Mouse (Mus musculus) hindbrain, embryonic 11.5 days (tissue): ENCODE results near the gene Cd40. TPM values are rescaled to one million over a fixed set of nuclear protein-coding genes. Genes with fewer than 3 reads are reported as not detected.

ENCODE experiments used
- ATAC-seq: fragments of 200-750 bp; cut with Nextera tagmentation; 2 replicates; pipeline ENCODE4 v1.8.0; 2017; ENCODE audit warnings: mild to moderate bottlenecking, moderate TSS enrichment, moderate library complexity; ENCODE audit not compliant: low FRiP score
- DNase-seq: peaks from one replicate; pipeline ENCODE4 v3.0.0-alpha.2; 2015; ENCODE audit warnings: low spot score
- H3K27ac ChIP-seq: fragments of 300-500 bp; sonication (generic); 2 replicates; pipeline ENCODE4 v1.5.1; 2014; ENCODE audit warnings: mild to moderate bottlenecking, low read depth, low read length
- H3K27me3 ChIP-seq: fragments of 300-500 bp; sonication (generic); 2 replicates; pipeline ENCODE4 v1.6.1; 2014; ENCODE audit warnings: mild to moderate bottlenecking, low read length, moderate library complexity, mixed read lengths; ENCODE audit not compliant: control insufficient read depth, insufficient read depth
- H3K36me3 ChIP-seq: fragments of 300-500 bp; sonication (generic); 2 replicates; pipeline ENCODE4 v1.6.1; 2014; ENCODE audit warnings: mild to moderate bottlenecking, low read length, moderate library complexity, mixed read lengths; ENCODE audit not compliant: control insufficient read depth, insufficient read depth
- H3K4me1 ChIP-seq: fragments of 300-500 bp; sonication (generic); replicated peaks from 2 replicates; pipeline ENCODE4 v1.6.1; 2014; ENCODE audit warnings: low read length, mixed read lengths; ENCODE audit not compliant: control insufficient read depth, insufficient read depth
- H3K4me2 ChIP-seq: fragments of 300-500 bp; sonication (generic); replicated peaks from 2 replicates; pipeline ENCODE4 v1.6.1; 2014; ENCODE audit warnings: mild to moderate bottlenecking, low read depth, low read length
- H3K4me3 ChIP-seq: fragments of 300-500 bp; sonication (generic); 2 replicates; pipeline ENCODE4 v1.5.1; 2014; ENCODE audit warnings: low read depth, low read length
- H3K9ac ChIP-seq: fragments of 300-500 bp; sonication (generic); 2 replicates; pipeline ENCODE4 v1.6.1; 2014; ENCODE audit warnings: low read depth, low read length
- H3K9me3 ChIP-seq: fragments of 300-500 bp; sonication (generic); 2 replicates; pipeline ENCODE4 v1.6.1; 2016; ENCODE audit warnings: low read length; ENCODE audit not compliant: control insufficient read depth
- WGBS: fragments of 180-500 bp; shearing (Covaris S2); extraction: QIAGEN DNeasy Blood & Tissue Kit; methylation state at CpG from one replicate; pipeline ENCODE4 v1.1.7; 2014; 5-methylcytosine and 5-hydroxymethylcytosine counted together
- polyA plus RNA-seq: library from polyadenylated mRNA; unstranded; fragments of >200 nt; fragmentation: Nextera tagmentation; extraction: Ambion mirVana; gene quantifications from 2 replicates; pipeline ENCODE4 v1.2.1, GENCODE M21; 2014

Gene Cd40
- polyA plus RNA-seq, 1 experiment from 2014 or later = 4.9 TPM

DNA sequence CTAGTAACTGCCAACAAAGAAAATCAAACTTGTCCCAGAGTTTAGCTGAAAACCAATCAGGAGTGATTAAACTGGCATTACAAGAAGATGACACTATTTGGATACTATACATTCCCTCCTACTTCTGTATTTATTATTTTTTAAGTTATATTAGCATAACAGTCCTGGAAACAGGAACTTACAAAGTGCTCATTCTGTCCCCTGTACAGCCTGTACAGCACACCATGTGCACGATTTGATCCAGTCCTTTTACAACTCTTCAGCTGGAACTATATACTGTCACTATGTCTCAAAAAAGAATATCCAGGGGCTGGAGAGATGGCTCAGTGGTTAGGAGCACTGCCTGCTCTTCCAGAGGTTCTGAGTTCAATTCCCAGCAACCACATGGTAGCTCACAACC lies 28.3 kb upstream of the Cd40 start:
- DNase-seq (no peak), ATAC-seq (no peak)
- no peak overlapping the region for H3K4me3 ChIP-seq
- H3K9ac ChIP-seq = no peak overlapping the region
- H3K27me3 ChIP-seq = no peaks in the 10 kb centered on the region
- no peaks in the 10 kb centered on the region for H3K36me3 ChIP-seq
- no peaks in the 10 kb centered on the region for H3K9me3 ChIP-seq
- H3K27ac ChIP-seq = no peak overlapping the region
- no peaks in the 10 kb centered on the region; the same call in 1 of the 2 replicates for H3K4me1 ChIP-seq
- H3K4me2 ChIP-seq = no peak overlapping the region
- 76% methylated on average over 1 of the region's 1 CpGs for WGBS

DNA sequence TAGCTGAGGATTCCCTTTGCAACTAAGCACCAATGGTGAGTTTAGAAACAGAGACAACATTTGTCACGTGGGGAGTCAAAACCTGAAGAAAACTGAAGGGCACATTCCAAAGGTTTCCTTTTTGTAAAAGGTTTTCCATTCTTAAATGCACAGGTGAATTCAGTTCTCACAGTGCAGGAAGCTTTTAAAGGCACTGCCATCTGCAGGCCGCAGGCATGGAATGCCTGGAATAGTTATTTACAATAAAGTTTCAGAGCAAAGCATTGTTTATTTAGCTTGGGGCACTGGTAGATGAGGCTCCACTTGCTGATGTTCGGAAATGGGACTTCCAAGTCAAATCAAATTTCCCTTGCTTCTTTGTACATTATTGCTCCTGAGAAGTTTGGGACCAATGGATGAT lies 22.9 kb upstream of the Cd40 start:
- 61% methylated on average over 3 of the region's 3 CpGs for WGBS
- Histone ChIP-seq H3K9me3 (no peaks in the 10 kb centered on the region), H3K36me3 (no peaks in the 10 kb centered on the region), H3K27me3 (no peaks in the 10 kb centered on the region), H3K9ac (no peak overlapping the region), H3K4me1 (peaks cover 12% of the 10 kb centered on the region; the same call in 1 of the 2 replicates), H3K4me3 (0 out of 2 replicates have a peak overlapping the region, but pooled peaks have one; percentile 8), H3K4me2 (peak overlapping the region; percentile 80), H3K27ac (no peak overlapping the region)
- no peak for DNase-seq
- ATAC-seq = no peak

DNA sequence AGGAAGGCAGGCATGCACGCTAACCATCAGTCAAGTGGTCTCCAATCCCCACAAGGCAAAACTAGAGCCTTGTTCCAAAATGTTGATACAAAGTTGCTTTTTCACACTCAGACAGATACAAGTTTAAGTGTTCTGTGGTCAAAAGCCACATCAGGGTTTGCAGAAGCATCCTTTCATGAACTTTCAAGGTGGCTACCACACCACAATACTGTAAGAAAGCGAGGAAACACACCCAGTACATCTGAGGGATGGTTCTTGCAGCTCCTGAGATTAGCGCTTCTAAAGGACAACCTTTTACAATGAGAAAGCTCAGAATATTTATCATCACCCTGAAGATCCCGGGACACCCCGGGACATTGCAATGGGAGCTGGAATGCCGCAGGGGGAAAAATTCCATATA lies 22.1 kb upstream of the Cd40 start:
- WGBS = 50% methylated on average over 6 of the region's 6 CpGs
- Histone ChIP-seq H3K4me3 (peak overlapping the region; percentile 98), H3K4me2 (peak overlapping the region; percentile 80), H3K4me1 (peaks cover 12% of the 10 kb centered on the region; the same call in 1 of the 2 replicates), H3K9me3 (no peaks in the 10 kb centered on the region), H3K27me3 (no peaks in the 10 kb centered on the region), H3K27ac (no peak overlapping the region), H3K9ac (peak overlapping the region; percentile 99), H3K36me3 (no peaks in the 10 kb centered on the region)
- no peak for DNase-seq
- no peak for ATAC-seq

DNA sequence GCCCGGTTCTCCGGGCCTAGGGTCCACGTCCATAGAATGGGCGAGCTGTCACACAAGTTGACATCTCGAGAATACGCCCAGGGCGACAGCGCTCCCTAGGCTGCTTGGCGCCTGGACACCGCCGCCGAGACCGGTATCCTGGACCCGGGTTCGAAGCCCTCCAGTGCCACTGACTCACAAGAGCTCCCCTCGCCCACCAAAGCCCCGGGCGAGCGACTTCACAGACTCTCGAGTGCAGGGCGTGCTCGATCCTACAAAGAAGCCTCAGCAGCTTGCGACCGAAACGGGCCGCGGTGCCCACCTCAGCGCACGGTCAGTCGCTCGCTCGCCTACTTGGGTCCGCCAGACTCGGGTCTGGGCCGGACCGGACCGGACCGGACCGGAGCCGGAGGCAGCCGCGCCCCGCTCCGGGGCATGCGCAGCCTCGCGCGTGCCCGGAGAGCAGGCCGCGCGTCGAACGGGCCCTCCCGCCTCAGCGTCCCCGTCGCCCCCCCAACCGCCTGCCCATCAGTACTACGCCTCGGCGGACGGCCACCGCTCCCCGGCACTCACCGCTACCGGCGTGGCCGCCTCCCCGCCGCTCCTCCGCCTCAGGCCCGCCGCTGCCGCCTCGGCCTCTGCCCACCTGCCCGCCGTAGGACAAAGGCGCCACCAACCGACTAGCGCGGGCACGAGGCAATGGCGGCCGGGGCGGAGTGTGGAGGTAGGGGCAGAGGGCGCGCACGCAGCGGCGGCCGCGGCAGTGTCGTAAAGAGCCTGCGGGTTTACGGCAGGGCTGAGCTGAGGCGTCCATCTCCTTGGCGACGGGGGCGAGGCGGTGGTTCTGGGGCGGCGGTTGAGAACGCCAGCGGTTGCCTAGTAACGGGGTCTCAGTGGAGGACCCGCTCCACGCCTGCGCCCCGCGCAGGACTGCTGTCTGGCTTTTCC lies 21.0 kb upstream of the Cd40 start, which contains the start of gene Ncoa5:
Ncoa5 (minus strand) TSS at position 737 of the 927 bp plus-strand sequence.
- ATAC-seq = peak; percentile 96
- no peaks in the 10 kb centered on the region for H3K9me3 ChIP-seq
- peak within 1 kb of the TSS; percentile 80 for H3K4me2 ChIP-seq
- WGBS = under 1% methylated on average over 110 of the region's 111 CpGs
- H3K4me1 ChIP-seq = peaks cover 12% of the 10 kb centered on the region; the same call in 1 of the 2 replicates
- no peaks in the 10 kb centered on the region for H3K36me3 ChIP-seq
- H3K27me3 ChIP-seq = no peaks in the 10 kb centered on the region
- peak; percentile 99 for DNase-seq
- peak within 1 kb of the TSS; percentile 98 for H3K4me3 ChIP-seq
- peak within 1 kb of the TSS; percentile 99 for H3K9ac ChIP-seq
- H3K27ac ChIP-seq = peak within 1 kb of the TSS; percentile 88

DNA sequence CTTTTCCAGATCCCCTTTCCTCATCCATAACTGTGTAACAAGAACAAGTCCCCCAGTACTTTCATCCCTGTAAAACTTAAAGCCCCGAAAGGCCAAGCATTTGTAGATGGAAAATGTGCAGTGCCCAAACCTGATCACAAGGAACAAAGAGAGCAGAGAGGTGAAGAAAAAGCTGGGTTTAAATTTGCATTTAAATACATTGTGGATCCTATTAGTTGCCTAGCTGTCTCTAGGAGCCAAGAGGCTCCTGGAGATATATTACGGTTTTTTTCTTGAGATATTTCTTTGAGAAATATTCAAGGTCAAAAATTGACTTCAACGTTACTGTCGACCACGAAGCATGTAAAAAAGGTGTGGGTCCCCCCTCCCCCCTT lies 20.4 kb upstream of the Cd40 start:
- peaks cover 12% of the 10 kb centered on the region; the same call in 1 of the 2 replicates for H3K4me1 ChIP-seq
- H3K27me3 ChIP-seq = no peaks in the 10 kb centered on the region
- no peaks in the 10 kb centered on the region for H3K9me3 ChIP-seq
- 23% methylated on average over 5 of the region's 5 CpGs for WGBS
- peak overlapping the region; percentile 32; the same call in 1 of the 2 replicates for H3K4me2 ChIP-seq
- peak overlapping the region; percentile 98; the same call in 1 of the 2 replicates for H3K4me3 ChIP-seq
- H3K9ac ChIP-seq = no peak overlapping the region; the same call in 1 of the 2 replicates
- H3K27ac ChIP-seq = peak overlapping the region; percentile 88
- ATAC-seq = peak; percentile 75; the same call in 1 of the 2 replicates
- DNase-seq = no peak
- H3K36me3 ChIP-seq = no peaks in the 10 kb centered on the region

DNA sequence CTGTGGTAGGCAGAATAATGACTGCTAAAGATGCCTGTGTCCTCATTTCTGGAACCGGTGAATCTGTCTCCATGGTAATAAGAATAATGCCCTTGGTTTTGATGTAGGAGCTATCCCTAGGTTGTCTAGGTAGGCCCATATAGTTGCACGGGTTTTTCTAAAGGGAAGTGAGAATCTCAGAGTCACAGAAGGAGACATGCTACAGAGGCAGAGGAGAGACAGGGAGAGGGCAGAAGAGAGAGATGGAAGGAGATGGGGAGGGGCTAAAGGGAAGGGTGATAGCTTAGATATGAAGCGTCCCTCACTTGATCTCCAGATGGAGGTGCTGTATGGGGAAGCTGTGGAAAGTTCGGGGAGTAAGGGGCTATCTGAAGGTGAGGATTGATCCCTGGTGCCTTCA lies 18.0 kb upstream of the Cd40 start:
- Histone ChIP-seq H3K27ac (no peak overlapping the region), H3K36me3 (no peaks in the 10 kb centered on the region), H3K27me3 (no peaks in the 10 kb centered on the region), H3K4me3 (no peak overlapping the region), H3K9me3 (no peaks in the 10 kb centered on the region), H3K4me2 (no peak overlapping the region), H3K9ac (no peak overlapping the region), H3K4me1 (peaks cover 10% of the 10 kb centered on the region; the same call in 1 of the 2 replicates)
- ATAC-seq (no peak), DNase-seq (no peak)
- WGBS = 63% methylated on average over 4 of the region's 4 CpGs

DNA sequence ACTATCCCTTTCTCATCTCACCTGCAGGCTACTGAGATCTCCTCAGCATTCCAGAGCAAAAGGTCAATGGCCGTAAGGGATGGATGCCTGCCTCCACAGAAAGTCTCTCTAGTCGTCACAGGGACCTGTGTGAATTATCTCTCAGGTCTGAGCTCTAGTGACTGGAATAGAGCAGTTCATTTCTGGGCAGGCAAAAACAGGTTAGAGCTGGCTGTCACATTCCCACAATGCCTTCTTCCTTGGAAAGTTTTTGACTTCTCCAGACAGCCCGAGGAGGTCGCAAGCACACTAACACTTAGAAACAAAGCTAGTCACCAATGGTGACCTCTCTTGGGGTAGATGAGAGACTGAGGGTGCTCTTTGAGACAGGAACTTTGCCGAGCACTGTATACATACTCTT lies 13.3 kb upstream of the Cd40 start:
- WGBS = 82% methylated on average over 5 of the region's 5 CpGs
- H3K4me3 ChIP-seq = no peak overlapping the region
- no peak for DNase-seq

DNA sequence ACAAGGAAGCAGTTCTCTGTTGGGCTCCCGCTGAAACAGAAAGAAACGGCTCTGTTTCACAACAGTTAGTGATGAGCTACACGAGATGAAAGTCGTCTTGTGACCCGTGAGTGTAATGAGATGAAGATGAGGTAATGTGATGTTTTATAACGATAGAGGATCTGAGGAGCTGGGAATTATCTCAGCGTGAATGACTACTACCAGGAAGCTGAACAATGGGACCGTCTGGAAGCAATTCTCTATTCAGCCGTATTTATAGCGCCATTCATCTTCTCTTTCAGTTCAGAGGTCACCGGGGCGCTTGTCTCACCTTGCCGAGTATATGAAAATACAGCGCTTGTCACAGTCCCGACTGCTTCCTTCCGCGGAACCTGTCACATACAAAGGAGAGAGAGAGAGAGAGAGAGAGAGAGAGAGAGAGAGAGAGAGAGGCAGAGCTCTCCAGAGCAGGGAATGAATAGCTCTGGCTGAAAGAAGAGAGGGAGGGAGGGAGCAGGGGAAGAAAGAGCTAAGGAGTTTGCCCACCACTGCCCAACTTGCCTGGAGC lies 12.3 kb upstream of the Cd40 start:
- H3K4me2 ChIP-seq = peak overlapping the region; percentile 9; the same call in 1 of the 2 replicates
- ATAC-seq = peak; percentile 56; the same call in 1 of the 2 replicates
- WGBS = 8% methylated on average over 17 of the region's 17 CpGs

More for the DNA sequence above, 13.3 kb upstream of the Cd40 start:
- ATAC-seq = no peak
- Histone ChIP-seq H3K4me2 (no peak overlapping the region), H3K27me3 (no peaks in the 10 kb centered on the region), H3K27ac (no peak overlapping the region), H3K9ac (no peak overlapping the region), H3K4me1 (no peaks in the 10 kb centered on the region; the same call in 1 of the 2 replicates), H3K9me3 (no peaks in the 10 kb centered on the region), H3K36me3 (no peaks in the 10 kb centered on the region)

More for the DNA sequence above, 12.3 kb upstream of the Cd40 start:
- Histone ChIP-seq H3K36me3 (no peaks in the 10 kb centered on the region), H3K9ac (peak overlapping the region; percentile 32; the same call in 1 of the 2 replicates), H3K9me3 (no peaks in the 10 kb centered on the region), H3K4me1 (no peaks in the 10 kb centered on the region; the same call in 1 of the 2 replicates), H3K4me3 (no peak overlapping the region), H3K27me3 (no peaks in the 10 kb centered on the region), H3K27ac (peak overlapping the region; percentile 19; the same call in 1 of the 2 replicates)
- DNase-seq = peak; percentile 67
